Mouse (Mus musculus): ENCODE data around the gene 1700030J22Rik.

DNA sequence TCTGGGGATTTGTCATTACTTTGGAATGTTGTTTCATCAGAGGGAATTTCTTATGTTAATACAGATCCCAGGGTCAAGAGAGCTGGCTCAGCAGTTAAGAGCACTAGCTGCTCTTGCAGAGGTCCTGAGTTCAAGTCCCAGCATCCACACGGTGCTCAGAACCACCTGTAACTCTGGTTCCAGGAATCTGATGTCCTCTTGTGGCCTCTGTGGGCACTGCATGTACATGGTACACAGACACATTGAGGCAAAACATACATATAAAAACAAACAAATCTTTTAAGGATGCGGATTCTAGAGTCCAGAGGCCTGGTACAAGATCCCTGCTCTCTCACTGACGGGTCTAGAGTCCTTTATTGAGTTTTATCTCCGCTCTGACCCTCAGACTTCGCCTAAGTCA, 50.2 kb downstream of the 1700030J22Rik start:
- TF ChIP-seq POLR2A (IDR thresholded peaks at IDR 0.05; ENCODE audit: borderline replicate concordance, extremely low read depth, insufficient read depth, insufficient read length, poor library complexity, severe bottlenecking): no peak
- peak; percentile 8; the same call in 1 of the 2 replicates for TF ChIP-seq CTCF (IDR thresholded peaks at IDR 0.05; ENCODE audit: borderline replicate concordance, extremely low read depth, insufficient read depth, insufficient read length)

Data from brain, embryonic 14.5 days (tissue).